Mouse (Mus musculus) stomach, embryonic 14.5 days (tissue): Measurements from ENCODE around the gene 4930579F01Rik. TPM values are rescaled to one million over a fixed set of nuclear protein-coding genes. Genes with fewer than 3 reads are reported as not detected.

Source experiments
- ATAC-seq: fragments of 200-750 bp; cut with Nextera tagmentation; 2 replicates; pipeline ENCODE4 v1.8.0; 2017; ENCODE audit warnings: low read depth, moderate TSS enrichment; ENCODE audit not compliant: insufficient number of reproducible peaks, insufficient read depth, low FRiP score
- H3K27ac ChIP-seq: fragments of 300-500 bp; sonication (generic); 2 replicates; pipeline ENCODE4 v1.5.1; 2014; ENCODE audit warnings: mild to moderate bottlenecking, low read length, moderate library complexity, mixed read lengths
- H3K27me3 ChIP-seq: fragments of 300-500 bp; sonication (generic); 2 replicates; pipeline ENCODE4 v1.6.1; 2014; ENCODE audit warnings: low read length, control low read depth, mixed read lengths; ENCODE audit not compliant: control insufficient read depth, insufficient read depth
- H3K36me3 ChIP-seq: fragments of 300-500 bp; sonication (generic); 2 replicates; pipeline ENCODE4 v1.6.1; 2014; ENCODE audit warnings: mild to moderate bottlenecking, control low read depth, low read length, moderate library complexity, mixed read lengths; ENCODE audit not compliant: control insufficient read depth, insufficient read depth
- H3K4me1 ChIP-seq: fragments of 300-500 bp; sonication (generic); 2 replicates; pipeline ENCODE4 v1.6.1; 2014; ENCODE audit warnings: low read length, control low read depth, mixed read lengths; ENCODE audit not compliant: control insufficient read depth, insufficient read depth
- H3K4me2 ChIP-seq: fragments of 300-500 bp; sonication (generic); replicated peaks from 2 replicates; pipeline ENCODE4 v1.6.1; 2014; ENCODE audit warnings: low read depth, low read length, control low read depth
- H3K4me3 ChIP-seq: fragments of 300-500 bp; sonication (generic); 2 replicates; pipeline ENCODE4 v1.5.1; 2014; ENCODE audit warnings: low read depth, low read length, control low read depth
- H3K9ac ChIP-seq: fragments of 300-500 bp; sonication (generic); replicated peaks from 2 replicates; pipeline ENCODE4 v1.6.1; 2014; ENCODE audit warnings: low read depth, mild to moderate bottlenecking, control low read depth, low read length, moderate library complexity, mixed read lengths
- H3K9me3 ChIP-seq: fragments of 300-500 bp; sonication (generic); 2 replicates; pipeline ENCODE4 v1.6.1; 2016; ENCODE audit warnings: low read depth, low read length, control low read depth; ENCODE audit not compliant: control insufficient read depth
- WGBS: fragments of 180-500 bp; shearing (Covaris S2); extraction: QIAGEN DNeasy Blood & Tissue Kit; methylation state at CpG from one replicate; pipeline ENCODE4 v1.1.7; 2014; 5-methylcytosine and 5-hydroxymethylcytosine counted together
- polyA plus RNA-seq: library from polyadenylated mRNA; unstranded; fragments of >200 nt; fragmentation: Nextera tagmentation; extraction: Ambion mirVana; gene quantifications from 2 replicates; pipeline ENCODE4 v1.2.1, GENCODE M21; 2014

The 4930579F01Rik gene
- polyA plus RNA-seq, 1 experiment from 2014 or later, result 0.80 TPM

DNA sequence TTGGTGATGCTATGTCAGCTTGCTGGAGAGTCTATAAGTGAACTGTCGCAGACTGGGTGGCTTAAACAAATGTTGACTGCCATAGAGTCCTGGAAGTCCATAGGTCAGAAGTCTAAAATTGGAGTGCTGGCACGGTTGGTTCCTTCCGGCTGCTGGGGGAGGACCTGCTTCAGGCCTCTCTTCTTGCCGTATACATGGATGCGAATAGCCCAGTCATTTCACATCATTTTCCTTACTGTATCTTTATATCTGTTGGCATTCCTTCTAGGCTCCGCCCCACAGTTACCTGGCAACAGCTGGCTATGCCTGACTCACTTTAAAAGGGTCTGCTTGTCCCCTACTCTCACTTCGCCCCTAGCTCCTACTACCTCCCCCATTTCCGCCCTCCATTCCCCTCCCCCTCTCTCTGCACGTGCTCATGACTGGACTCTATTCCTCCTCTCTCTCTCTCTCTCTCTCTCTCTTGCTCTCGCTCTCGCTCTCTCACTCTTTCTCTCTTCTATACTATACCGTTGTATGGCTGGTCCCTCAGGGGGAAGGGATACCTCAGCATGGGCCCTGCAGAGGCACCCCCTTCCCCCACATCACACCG is 30.8 kb upstream of the 4930579F01Rik start:
- 80% methylated on average over 13 of the region's 13 CpGs for WGBS
- no peak for ATAC-seq
- Histone ChIP-seq H3K9ac (no peak overlapping the region), H3K4me2 (no peak overlapping the region), H3K36me3 (no peaks in the 10 kb centered on the region), H3K27me3 (no peaks in the 10 kb centered on the region), H3K4me1 (no peaks in the 10 kb centered on the region), H3K4me3 (no peak overlapping the region), H3K27ac (no peak overlapping the region), H3K9me3 (no peaks in the 10 kb centered on the region)

- H3K27ac ChIP-seq, result no peak overlapping the region
- no peak overlapping the region for H3K4me3 ChIP-seq
- H3K9me3 ChIP-seq, result no peaks in the 10 kb centered on the region
- no peak overlapping the region for H3K4me2 ChIP-seq
- H3K36me3 ChIP-seq, result no peaks in the 10 kb centered on the region
- H3K9ac ChIP-seq, result no peak overlapping the region
- 53% methylated on average over 5 of the region's 5 CpGs for WGBS
- ATAC-seq, result peak; percentile 65; the same call in 1 of the 2 replicates
- H3K27me3 ChIP-seq, result no peaks in the 10 kb centered on the region
- H3K4me1 ChIP-seq, result no peaks in the 10 kb centered on the region
Observed at GRCm38 (mm10) chr3:138222952-138223351, 29.3 kb upstream of the 4930579F01Rik start.

GRCm38 (mm10) chr3:138222511-138222910 is 28.9 kb upstream of the 4930579F01Rik start:
- H3K4me2 ChIP-seq, result no peak overlapping the region
- no peaks in the 10 kb centered on the region for H3K9me3 ChIP-seq
- H3K27me3 ChIP-seq, result no peaks in the 10 kb centered on the region
- WGBS, result 70% methylated on average over 4 of the region's 4 CpGs
- no peak overlapping the region for H3K27ac ChIP-seq
- no peak overlapping the region for H3K4me3 ChIP-seq
- H3K9ac ChIP-seq, result no peak overlapping the region
- no peaks in the 10 kb centered on the region for H3K36me3 ChIP-seq
- no peaks in the 10 kb centered on the region for H3K4me1 ChIP-seq
- no peak for ATAC-seq

DNA sequence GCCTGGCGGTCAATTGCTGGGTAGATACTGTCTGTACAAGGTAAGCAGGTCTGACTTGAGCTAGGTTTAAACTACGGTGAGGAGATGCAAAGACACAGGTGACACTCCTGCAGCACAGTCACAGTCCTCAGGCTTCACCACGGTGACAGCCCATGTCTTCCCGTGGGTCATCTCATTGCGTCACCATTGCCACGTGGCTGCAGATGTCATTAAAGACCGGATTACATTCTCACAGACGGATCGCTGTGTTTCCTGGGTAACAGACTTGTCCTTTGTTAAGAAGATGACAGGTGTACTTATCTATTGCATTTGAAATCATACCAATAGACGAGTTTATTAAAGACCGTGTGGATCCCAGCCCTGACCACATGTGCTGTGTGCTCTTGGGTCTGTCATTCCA is 27.5 kb upstream of the 4930579F01Rik start:
- H3K9ac ChIP-seq, result no peak overlapping the region
- H3K4me1 ChIP-seq, result no peaks in the 10 kb centered on the region
- 86% methylated on average over 11 of the region's 11 CpGs for whole genome bisulfite sequencing
- no peak for ATAC-seq
- no peak overlapping the region for H3K4me3 ChIP-seq
- H3K36me3 ChIP-seq, result no peaks in the 10 kb centered on the region
- no peak overlapping the region for H3K27ac ChIP-seq
- H3K4me2 ChIP-seq, result no peak overlapping the region
- H3K9me3 ChIP-seq, result no peaks in the 10 kb centered on the region
- no peaks in the 10 kb centered on the region for H3K27me3 ChIP-seq

DNA sequence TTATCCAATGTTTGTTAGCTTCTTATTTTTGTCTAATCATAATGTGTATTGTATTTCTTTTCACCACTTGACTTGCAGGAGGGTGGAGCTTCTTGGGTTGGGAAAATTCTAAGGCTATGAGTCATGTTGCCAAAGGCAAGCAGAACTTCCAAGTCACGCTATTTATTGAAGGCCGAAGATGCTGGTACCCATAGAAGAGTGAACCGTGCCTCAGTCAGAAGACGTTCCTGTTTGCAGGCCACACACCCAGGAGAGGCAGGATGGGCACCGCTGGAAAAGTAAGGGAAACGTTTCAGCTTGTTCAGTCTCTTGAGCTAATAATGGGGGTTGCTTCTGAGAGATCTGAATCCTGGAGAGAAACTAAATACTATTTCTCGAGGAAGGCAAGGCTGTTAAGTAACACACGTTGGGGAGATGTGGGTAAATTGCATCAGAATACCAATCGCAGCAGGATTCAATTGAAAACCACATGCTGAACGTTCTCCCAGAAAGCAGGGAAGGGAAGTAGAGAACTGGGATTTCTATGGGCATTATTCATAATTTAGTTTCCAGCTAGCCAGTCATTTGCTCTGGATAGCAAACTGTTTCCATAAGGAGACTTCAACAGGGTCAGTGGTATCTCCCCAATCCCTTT is 24.1 kb upstream of the 4930579F01Rik start, which contains the start of gene Adh7:
Gene Adh7, plus strand, starts transcription at position 130 of the 634 bp plus-strand sequence.
- Histone ChIP-seq H3K27me3 (no peaks in the 10 kb centered on the region), H3K4me2 (no peak within 1 kb of the TSS), H3K36me3 (no peaks in the 10 kb centered on the region), H3K4me3 (no peak within 1 kb of the TSS), H3K9me3 (no peaks in the 10 kb centered on the region), H3K4me1 (peaks cover 6% of the 10 kb centered on the region; the same call in 1 of the 2 replicates), H3K27ac (no peak within 1 kb of the TSS), H3K9ac (no peak within 1 kb of the TSS)
- WGBS, result 72% methylated on average over 10 of the region's 10 CpGs
- no peak for ATAC-seq

DNA sequence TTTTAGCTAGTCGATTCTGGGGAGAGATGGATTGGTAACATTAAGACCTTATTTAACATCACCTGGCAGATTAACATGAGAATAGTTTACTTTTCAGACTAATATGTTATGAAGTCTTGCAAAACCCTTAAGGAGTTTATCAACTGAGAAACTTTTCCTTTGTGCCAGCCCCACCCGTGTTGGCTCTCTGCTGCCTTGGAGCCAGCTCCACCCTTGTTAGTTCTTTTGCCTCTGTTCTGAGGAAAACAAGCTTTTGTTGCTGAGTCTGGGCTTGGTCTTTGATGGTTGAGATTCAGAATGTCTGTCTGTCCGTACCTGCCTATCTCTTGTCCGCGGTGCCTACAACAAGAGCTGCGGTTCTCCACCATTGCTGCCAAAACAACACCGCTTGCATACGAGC is 22.5 kb upstream of the 4930579F01Rik start:
- H3K4me2 ChIP-seq, result no peak overlapping the region
- no peaks in the 10 kb centered on the region for H3K9me3 ChIP-seq
- peaks cover 6% of the 10 kb centered on the region; the same call in 1 of the 2 replicates for H3K4me1 ChIP-seq
- no peak for ATAC-seq
- H3K27me3 ChIP-seq, result no peaks in the 10 kb centered on the region
- no peak overlapping the region for H3K9ac ChIP-seq
- H3K36me3 ChIP-seq, result no peaks in the 10 kb centered on the region
- H3K27ac ChIP-seq, result no peak overlapping the region
- H3K4me3 ChIP-seq, result no peak overlapping the region
- WGBS, result 69% methylated on average over 8 of the region's 8 CpGs

DNA sequence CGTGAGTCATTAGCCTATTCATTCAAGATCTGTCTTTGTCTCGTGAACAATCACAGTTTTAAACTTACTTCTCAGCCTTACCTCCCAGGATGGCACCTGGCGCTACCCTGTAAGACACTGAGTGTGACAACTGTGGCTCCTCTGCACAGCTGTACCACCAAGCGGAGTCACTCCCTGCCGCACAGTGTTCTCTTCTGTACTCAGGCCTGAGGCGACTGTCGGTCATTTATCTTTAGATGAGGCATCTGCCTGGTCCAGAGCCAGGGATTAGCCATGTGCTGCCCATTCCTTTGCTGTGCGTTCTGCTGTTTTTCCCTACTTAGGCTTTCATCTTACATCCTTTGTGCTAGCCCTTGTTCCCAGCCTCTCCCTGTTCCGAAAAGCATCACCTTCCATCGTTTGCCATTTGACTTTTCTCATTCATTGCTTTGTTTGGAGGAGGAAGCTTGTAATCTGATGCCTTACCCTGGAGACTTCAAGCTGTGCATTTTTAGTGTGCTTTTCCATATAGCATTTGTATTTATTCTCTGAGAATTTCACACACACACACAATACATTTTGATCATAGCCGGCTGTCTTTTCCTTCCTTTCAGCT is 21.9 kb upstream of the 4930579F01Rik start:
- Histone ChIP-seq H3K27me3 (no peaks in the 10 kb centered on the region), H3K4me3 (no peak overlapping the region), H3K9me3 (no peaks in the 10 kb centered on the region), H3K9ac (no peak overlapping the region), H3K36me3 (no peaks in the 10 kb centered on the region), H3K27ac (no peak overlapping the region), H3K4me2 (no peak overlapping the region), H3K4me1 (peaks cover 6% of the 10 kb centered on the region; the same call in 1 of the 2 replicates)
- ATAC-seq, result no peak
- 37% methylated on average over 11 of the region's 11 CpGs for WGBS

DNA sequence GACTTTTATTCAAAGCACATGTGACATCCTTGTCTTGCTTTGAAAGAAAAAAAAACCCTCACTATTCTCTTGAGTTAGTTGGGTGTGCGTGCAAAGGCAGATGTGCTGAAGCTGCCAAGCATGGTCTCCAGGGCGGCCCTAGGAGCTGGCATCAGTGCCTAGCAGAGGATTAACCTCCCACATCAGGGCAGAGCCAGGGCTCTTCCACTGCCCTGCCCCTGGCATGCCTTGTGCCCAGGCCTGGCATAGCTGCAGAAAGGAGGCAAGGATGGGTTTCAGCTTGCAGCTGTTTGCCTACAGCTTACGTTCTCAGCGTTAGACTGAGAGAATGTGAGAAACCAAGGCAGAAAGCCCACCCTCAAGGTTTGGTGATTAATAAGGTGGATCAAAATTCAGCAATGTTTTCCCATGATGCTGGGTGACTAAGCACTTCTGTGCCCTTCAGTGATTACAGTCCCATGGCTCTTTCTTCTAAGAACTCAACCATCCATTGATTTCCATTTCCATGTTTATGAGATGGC is 18.9 kb upstream of the 4930579F01Rik start:
- WGBS, result 95% methylated on average over 4 of the region's 4 CpGs
- no peaks in the 10 kb centered on the region for H3K27me3 ChIP-seq
- no peak for ATAC-seq
- H3K9ac ChIP-seq, result no peak overlapping the region
- peaks cover 6% of the 10 kb centered on the region; the same call in 1 of the 2 replicates for H3K4me1 ChIP-seq
- no peaks in the 10 kb centered on the region for H3K36me3 ChIP-seq
- H3K9me3 ChIP-seq, result no peaks in the 10 kb centered on the region
- no peak overlapping the region for H3K4me2 ChIP-seq
- no peak overlapping the region for H3K27ac ChIP-seq
- no peak overlapping the region for H3K4me3 ChIP-seq
